Mouse (Mus musculus) ES-Bruce4 (cell line): ENCODE data around the gene Foxk2.

Experiments used
- CTCF ChIP-seq: IDR thresholded peaks from one replicate; pipeline ENCODE4 v1.8.1; 2011; ENCODE audit warnings: low read depth, low read length
- POLR2A ChIP-seq: IDR thresholded peaks from one replicate; pipeline ENCODE4 v1.8.1; 2011; ENCODE audit warnings: low read length; ENCODE audit not compliant: insufficient read depth

GRCm38 (mm10) chr11:121237345-121238128 lies 22.3 kb upstream of the Foxk2 start:
- TF ChIP-seq POLR2A (no peak), CTCF (peak; percentile 37)
